Mouse (Mus musculus): ENCODE results near the gene Prrg2.
A peak's percentile ranks its signal among the peaks of the same experiment; 100 is the strongest.

Gene Prrg2

DNA sequence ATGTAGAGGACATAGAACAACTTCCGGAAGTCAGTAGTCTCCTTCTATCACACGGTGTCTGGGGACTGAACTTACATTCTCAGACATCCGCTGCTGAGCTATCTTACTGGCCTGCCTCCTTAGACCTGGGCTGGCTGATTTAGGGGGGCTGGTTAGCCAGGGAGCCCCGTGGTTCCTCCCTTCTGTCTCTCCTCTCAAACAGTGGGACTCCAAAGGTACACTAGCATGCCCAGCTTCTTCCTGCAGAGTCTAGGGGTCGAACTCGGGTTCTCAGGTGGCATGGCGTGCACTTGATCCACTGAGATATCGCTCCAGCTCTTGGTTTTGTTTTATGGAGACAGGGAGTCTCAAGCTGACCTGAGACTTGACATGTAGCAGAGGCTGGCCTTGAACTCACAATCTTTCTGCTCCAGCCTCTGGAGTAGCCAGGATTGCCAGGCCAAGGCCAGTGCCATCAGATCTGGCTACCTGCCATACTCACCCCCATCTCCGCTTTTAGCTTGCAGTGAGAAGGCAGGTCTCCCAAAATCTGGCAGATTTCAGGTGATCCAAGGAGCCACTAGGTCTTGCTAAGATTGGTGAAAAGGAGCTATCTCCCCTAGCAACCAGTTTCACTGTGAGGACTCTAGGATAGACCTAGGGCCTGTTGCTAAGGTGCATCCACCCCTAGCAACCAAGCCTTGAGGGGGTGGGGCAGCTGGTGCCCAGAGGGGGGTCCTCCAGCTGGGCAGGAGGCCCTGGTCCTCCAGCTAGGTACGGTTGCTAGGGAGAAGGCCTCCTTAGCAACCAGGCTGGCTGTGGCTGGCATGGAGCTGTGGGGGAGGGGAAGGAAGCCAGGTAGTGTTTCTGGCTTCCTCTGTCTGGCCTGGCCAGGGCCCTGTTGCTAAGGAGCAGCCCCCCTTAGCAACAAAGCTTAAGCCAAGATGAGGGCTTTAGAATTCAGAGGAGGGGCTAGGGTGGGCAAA is 3.6 kb downstream of the Prrg2 start:
- DNase-seq (ENCODE audit: low spot score) = no peak

DNA sequence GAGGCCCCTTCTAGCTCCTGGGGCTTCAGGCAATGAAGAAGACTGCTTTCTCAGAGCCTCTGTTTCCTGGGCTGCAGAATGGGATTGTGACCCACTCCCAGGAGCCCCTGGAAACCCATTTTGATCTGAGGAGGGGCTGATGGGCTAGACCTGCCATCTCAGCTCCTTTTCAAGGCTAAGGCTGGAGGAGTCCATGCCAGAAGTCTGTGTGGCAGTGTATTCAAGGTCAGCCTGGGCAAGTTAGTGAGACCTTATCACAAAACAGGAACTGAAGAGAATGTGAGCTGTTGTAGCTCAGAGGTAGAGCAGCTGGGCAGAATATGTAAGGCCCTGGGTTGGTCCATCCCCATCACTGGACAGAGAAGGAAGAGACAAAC is 5.5 kb downstream of the Prrg2 start:
- peak; percentile 66 for DNase-seq (ENCODE audit: low spot score)

DNA sequence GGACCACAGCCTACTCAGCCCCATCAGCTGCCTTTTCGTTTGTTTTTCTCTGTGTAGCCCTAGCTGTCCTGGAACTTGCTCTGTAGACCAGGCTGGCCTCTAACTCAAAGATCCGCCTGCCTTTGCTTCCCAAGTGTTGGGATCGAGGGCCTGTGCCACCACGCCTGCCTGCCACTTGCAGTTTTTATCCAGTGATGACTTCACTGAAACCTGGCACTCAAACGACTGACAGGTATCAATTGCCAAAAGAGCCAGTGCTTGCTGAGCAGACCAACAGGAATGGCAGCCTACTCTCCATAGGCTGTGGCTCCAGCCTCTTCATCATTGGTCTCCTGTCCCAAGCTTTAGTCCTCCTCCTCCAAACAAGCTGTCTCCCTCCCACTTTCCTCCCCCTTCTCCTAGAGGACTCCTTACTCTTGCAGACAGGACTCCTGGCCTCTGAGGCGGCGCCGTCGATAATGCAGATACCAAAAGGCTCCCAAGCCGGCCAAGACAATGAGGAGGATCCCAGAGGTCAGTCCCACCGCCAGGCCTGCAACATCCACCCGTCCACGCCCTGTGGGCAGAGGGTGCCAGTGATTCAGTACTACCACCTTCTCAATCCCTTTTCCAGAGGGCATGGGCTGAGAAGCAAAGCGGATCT is 6.0 kb downstream of the Prrg2 start:
- no peak for DNase-seq (ENCODE audit: low spot score)

DNA sequence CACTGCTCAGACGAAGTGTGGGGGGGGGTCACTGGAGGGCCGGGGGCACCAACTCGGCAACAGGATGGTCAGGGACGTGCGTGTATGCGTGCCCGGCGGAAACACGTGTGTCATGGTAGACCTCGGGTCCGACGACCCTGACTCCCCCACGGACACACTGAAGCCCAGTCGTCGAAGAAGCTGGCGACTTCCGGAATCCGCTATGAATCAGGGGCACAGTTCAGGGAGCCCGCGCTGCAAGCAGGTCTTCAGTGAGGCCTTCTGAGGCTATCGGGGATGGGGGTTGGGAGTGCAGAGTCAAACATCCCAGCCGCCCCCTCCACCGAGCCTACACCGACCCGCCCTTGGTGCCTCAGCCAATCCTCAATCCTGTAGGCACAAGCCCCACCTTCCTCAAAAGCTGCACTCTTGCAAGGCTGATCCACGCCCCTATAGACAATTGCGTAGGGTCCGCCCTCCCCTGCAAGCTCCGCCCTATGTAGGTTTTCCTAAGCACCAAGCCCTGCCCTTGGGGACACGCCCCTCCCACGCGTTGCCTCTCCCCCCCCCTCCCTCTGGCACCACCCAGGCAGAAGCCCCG is 8.5 kb downstream of the Prrg2 start:
- peak; percentile 98 for DNase-seq (ENCODE audit: low spot score)

GRCm38 (mm10) chr7:45053117-45053930 is 9.2 kb downstream of the Prrg2 start:
- DNase-seq (ENCODE audit: low spot score) = peak; percentile 82

- DNase-seq (ENCODE audit: low spot score) = no peak
These were observed 9.7 kb downstream of the Prrg2 start, which contains the start of gene Prr12 for GRCm38 (mm10) chr7:45052862-45053116. Gene Prr12 (minus strand): TSS chr7:45052881.

GRCm38 (mm10) chr7:45052181-45052861 is 10.2 kb downstream of the Prrg2 start:
- no peak for DNase-seq (ENCODE audit: low spot score)

DNA sequence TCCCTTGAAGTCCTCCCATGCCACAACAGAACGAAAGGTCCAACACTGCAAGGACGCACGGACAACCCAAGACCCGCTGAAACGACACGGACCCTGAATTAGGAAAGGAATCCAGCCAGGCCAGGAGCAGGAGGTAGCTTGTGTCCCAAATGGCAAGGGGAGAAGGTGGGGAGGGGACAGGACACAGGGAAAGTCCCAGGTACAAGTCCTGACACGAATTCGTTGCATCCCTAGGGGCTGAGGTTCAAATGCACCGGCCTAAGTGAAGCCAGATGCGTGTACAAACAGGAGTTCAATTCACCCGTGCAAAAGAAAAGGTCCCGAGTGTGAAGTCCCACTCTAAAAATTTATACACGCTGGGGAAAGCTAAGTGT is 10.9 kb downstream of the Prrg2 start:
- no peak for DNase-seq (ENCODE audit: low spot score)

DNA sequence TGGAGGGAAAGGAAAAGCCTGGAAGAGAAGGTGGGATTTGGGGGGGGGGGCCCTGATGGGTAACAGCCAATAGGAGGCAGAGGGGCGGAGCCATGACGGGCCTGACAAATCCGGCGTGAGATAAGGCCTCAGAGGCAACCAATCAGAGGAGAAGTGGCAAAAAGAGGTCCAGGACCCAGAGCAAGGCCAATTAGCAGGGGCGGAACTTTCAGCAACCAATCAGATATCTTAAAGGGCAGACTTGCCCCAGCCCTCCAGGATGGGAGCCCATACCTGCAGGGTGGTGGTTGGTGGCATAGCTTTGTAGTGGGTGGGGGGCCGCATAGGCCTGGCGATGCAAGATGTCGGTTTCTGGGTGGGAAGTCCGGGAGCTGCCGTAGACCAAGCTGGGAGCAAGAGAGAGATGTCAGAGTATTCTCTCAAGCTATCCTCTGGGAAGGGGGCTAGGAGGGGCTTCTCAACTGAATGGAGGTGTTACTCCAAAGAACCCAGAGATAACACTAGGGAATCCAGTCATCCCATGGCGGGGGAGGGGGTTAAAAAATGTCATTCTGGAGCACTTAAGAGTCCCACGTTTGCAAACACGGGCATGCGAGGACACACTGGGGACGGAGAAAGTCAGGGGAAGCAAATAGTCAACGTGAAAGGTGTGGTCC is 11.4 kb downstream of the Prrg2 start:
- peak; percentile 68 for DNase-seq (ENCODE audit: low spot score)

GRCm38 (mm10) chr7:45048923-45049657 is 13.4 kb downstream of the Prrg2 start:
- DNase-seq (ENCODE audit: low spot score) = no peak

- DNase-seq (ENCODE audit: low spot score) = no peak
These were observed 14.2 kb downstream of the Prrg2 start for GRCm38 (mm10) chr7:45048001-45048890.

- no peak for DNase-seq (ENCODE audit: low spot score)
These were observed 15.0 kb downstream of the Prrg2 start for GRCm38 (mm10) chr7:45047491-45047890.

GRCm38 (mm10) chr7:45046853-45047350 is 15.6 kb downstream of the Prrg2 start:
- DNase-seq (ENCODE audit: low spot score) = no peak

DNA sequence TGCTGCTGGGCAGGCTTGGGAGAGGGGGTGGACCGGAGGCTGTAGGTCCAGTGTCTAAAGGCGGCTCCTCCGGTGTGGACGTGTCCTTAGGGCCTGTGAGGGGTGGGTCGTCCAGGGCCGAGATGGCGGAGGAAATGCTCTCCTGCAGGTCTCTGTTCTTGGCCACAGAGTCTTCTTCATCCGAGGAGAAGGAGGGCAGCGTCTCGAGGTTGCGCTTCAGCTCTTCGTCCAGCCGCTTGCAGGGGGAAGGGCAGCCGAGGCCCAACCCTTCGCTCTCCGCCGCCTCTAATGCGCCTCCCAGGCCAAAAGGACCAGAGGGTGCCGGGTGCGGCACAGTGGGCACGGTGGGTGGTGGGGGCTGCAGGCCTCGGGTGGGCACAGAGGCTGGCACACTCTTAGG is 16.7 kb downstream of the Prrg2 start:
- no peak for DNase-seq (ENCODE audit: low spot score)

GRCm38 (mm10) chr7:45043307-45043706 is 19.2 kb downstream of the Prrg2 start:
- DNase-seq (ENCODE audit: low spot score) = no peak

- DNase-seq (ENCODE audit: low spot score) = no peak
These were observed 21.6 kb downstream of the Prrg2 start for GRCm38 (mm10) chr7:45040851-45041250.

DNA sequence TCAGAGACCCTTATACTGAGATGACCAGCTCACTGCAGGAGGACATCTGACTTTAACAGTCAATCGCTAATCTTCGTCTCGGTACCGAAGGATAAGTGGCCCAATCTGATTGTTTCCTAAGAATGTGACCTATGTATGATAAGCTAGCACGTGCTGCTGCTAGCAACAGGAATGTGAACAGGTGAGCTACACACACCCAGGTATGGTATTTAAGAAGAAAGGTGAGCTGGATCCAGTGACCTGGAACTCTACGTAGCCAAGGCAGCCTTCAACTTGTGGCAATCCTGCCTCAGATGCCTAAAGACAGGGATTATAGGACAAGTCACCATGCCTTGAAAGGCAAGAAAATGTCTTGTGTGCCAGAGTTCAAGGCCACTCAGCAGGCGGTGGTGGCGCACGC is 24.1 kb downstream of the Prrg2 start:
- DNase-seq (ENCODE audit: low spot score) = no peak

- DNase-seq (ENCODE audit: low spot score) = no peak
These were observed 24.6 kb downstream of the Prrg2 start for GRCm38 (mm10) chr7:45037720-45038361.

DNA sequence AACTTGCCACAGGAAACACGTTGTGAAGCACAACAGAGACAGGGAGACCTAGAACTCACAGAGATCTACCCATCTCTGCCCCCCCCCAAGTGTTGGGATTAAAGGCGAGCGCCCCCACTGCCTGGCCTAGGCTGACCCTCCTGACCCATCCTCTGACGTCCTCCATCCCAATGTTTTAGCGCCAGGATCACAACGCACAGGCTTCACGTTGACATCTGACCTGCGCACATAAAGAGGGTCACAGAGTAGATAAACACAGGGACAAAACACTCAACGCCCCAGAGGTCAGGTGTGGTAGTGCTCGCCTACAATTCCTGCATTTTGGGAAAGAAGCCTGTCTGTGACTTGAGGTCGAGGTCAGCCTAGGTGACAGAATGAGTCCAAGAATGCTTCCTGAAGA is 25.8 kb downstream of the Prrg2 start:
- no peak for DNase-seq (ENCODE audit: low spot score)
